Mouse (Mus musculus) ES-E14 (cell line): Measurements from ENCODE around the gene Dbn1.

Source experiments
- CHD2 ChIP-seq: IDR thresholded peaks from 2 replicates; pipeline ENCODE4 v1.6.1; 2014; ENCODE audit warnings: mild to moderate bottlenecking, low read depth, low read length, inconsistent platforms
- HCFC1 ChIP-seq: IDR thresholded peaks from 2 replicates; pipeline ENCODE4 v1.6.1; 2012; ENCODE audit warnings: low read length, inconsistent platforms, borderline replicate concordance; ENCODE audit not compliant: insufficient read depth
- ZC3H11A ChIP-seq: IDR thresholded peaks from 2 replicates; pipeline ENCODE4 v1.6.1; 2012; ENCODE audit warnings: low read depth, mild to moderate bottlenecking, inconsistent platforms, low read length, borderline replicate concordance
- ZNF384 ChIP-seq: IDR thresholded peaks from 2 replicates; pipeline ENCODE4 v1.6.1; 2012; ENCODE audit warnings: low read depth, low read length, inconsistent platforms

GRCm38 (mm10) chr13:55464027-55464884 lies 23.7 kb downstream of the Dbn1 start, which contains the start of gene Prr7:
- TF ChIP-seq ZC3H11A (no peak), ZNF384 (no peak), HCFC1 (no peak), CHD2 (no peak)
